Mouse (Mus musculus): ENCODE measurements at regions not wholly inside any gene's neighbourhood (a gene's known extent, or its start where the extent isn't known, plus 50 kb on each side); places are given as distances from the start of the nearest gene placed in this dataset.

GRCm38 (mm10) chr8:18536059-18536458, 442.0 kb downstream of the Defb40 start:
- TF ChIP-seq CTCF (IDR thresholded peaks at IDR 0.05; ENCODE audit: low read depth, low read length), result no peak
- TF ChIP-seq POLR2A (IDR thresholded peaks at IDR 0.05; ENCODE audit: extremely low read depth, insufficient read depth, low read length), result no peak

All from liver, adult 2 months (tissue).